Mouse (Mus musculus): ENCODE results near the gene Gak.
A peak's percentile ranks its signal among the peaks of the same experiment; 100 is the strongest.

Gak gene

DNA sequence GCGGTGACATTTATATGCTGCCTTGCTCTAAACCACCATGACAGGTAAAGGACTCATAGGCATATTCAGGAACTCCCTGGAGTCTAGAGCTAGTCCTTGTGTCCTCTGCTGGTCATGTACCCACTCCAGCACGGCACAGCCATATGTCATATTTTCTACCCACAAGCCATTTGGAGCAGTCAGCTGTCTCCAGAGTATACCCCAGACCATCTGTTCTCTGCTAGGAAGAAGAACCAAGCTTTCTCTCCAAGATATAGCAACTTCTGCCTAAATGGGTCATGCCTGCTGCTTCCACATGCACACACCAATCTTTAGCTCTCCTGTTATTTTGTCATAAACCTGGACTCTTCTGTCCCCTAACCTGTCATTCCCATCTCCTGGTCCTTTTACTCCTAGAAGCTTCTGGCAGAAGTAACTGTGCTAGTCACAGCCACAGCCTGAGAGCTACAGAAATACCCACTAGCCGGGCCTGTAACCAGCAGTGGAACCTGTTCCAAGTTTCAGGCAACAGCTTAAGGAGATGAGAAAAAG is 48.1 kb downstream of the Gak start:
- no peak for DNase-seq

DNA sequence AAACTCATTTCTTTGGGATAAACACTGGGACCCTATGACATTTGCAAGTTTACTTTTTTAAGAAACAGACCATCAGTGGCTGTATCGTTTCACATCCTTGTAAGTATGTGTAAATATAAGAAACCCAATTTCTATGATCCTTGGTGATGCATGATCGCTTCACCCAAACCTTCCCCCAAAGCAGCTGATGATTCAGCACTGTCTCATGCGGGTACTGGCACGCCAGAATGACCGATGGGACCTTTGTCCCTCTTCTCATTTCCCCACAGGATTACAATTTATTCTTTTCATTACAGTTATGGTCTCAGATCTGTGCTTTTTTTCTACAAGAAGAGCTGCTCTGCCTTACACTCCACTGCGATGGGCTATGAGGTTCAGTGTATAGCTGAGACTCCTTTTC is 56.5 kb downstream of the Gak start:
- DNase-seq, result no peak

DNA sequence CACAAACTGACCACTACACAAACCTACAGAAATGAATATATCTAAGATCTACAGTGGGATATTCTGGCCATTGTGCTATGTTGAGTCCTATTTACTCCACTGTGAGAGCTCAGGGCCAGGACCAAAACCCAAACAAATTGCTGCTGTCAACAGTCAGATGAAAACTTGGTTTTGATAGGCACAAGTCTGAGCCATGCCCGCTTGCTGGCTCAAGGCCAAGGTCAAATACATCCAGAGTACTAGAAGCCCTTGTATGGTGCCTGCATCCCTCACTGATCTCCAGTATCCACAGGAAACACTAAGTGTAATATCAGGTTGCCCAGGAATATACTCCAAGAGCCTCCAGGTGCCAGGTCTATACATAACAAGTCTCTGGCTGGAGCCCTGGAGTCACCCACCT is 58.6 kb downstream of the Gak start:
- DNase-seq, result no peak

DNA sequence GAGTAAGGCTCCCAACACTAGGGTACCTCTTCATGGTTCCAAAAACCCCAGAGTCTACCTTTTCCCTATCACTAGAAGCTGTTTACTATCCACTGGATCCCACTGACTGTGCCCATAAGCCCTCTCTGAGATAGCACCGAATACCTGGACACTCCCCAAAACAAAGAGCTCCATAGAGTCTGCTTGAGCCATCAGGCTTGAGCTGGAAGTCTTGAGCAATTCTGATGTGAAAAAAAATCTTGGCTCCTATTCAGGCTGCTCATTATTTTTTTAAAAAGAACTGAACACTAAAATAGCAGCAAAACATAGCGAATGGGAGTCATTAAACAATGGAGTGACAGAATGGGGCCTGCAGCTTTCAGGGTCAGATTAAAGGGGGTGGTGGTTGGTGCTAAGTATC is 62.5 kb downstream of the Gak start:
- no peak for DNase-seq

DNA sequence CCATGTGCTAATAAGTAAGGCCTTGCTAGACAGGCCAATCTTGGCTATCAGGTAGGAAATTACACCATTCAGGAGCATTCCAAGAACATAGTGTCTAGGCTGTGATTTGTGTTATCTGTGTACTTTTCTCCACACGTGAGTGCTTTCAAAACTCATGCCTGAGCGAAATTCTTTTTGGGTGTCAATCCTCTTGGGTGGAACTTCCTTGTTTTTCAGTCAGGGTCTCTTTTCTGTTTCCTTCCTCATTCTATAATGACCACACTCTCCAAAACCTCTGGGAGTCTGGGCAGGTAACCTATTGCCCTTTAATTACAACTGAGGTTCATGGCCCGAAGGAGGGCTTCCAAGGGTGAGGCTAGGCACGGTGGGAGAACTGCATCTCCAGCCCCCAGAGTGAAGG is 63.0 kb downstream of the Gak start:
- no peak for DNase-seq

DNA sequence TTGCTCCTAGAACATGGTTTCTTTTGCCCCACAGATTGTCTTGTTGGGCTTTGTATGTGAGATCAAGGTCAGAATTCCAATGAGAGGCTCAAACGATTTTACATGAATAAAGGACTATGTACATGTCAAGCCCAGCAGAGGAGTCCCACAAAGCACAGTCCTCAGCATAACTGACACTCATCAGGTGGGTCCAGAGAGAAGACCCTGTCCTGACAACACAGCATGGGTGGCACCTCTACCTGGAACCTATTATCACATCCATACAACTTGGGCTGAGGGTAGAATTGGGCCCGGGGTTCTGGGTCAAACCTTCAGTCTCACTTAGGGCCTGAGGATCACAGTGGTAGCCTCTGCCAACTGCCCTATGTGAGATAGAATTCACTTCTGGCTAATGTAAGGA is 64.2 kb downstream of the Gak start:
- DNase-seq, result no peak

DNA sequence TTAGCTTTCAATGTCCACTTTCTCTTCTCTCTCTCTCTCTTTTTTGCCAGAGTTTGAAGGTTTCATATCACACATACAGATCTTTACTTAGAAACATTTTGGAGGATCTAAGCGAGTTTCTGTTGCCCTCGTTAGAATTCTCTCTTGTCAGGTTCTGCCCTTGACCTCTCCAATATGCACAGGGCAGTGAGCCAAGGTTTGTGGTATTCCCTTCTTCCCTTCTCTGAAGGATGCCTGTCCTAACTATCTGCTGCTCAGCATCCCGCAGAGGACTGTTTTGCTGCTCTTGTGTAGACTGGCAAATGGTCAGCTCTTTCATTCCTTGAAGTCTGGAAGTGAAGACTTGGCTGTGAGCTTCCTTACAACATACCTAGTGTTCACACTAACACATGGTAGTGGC is 65.2 kb downstream of the Gak start:
- DNase-seq, result no peak

DNA sequence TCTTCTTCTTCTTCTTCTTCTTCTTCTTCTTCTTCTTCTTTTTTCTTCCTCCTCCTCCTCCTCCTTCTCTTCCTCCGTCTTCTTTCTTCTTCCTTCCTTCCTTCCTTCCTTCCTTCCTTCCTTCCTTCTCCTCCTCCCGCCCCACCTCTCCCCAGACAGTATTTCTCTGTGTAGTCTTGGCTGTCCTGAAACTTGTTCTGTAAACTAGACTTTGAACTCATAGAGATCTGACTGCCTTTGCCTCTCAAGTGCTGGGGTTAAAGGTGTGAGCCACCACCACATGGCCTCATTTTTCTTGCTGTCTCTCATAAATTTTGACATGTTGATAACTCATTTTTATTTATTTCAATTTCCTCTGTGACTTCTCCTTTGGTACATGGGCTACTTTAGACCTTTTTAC is 67.1 kb downstream of the Gak start:
- DNase-seq, result no peak

DNA sequence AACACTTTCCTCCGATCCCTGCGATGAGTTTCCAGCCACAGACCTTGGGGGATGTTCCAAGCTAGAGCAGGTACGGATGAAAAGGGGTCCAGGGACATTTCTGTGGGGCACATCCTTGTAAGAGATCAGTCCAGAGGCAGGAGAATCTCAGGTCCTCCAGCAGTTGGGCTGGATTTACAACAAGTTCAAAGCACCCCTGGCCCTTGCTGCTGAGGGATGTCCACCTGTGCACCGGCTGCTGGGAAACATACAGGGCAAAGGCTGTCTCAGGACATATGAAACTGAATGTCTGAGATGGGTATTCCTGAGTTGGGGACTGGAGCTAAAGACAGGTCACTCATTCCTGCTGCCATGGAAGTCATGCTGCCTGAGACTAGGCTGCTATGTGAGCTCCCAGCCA is 72.6 kb downstream of the Gak start:
- no peak for DNase-seq

DNA sequence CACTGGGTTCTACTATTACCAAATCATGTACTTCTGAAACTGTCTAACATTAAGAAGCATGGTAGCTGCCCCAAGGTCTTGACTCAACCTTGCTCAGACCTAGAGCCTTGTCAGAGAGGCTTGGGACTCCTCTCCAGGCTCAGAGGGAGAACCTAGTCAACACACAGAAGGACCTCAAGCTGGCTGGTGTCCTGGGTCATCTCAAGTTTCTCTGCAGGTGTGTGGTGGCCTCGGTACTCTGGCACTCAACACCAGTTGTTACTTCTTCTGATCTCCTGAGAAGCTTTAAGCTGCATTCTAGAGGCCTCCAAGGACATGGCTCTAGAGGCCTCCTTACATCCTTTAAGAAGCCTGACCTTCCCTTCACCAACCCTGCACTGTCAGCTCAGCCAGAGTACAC is 75.5 kb downstream of the Gak start:
- DNase-seq, result no peak

DNA sequence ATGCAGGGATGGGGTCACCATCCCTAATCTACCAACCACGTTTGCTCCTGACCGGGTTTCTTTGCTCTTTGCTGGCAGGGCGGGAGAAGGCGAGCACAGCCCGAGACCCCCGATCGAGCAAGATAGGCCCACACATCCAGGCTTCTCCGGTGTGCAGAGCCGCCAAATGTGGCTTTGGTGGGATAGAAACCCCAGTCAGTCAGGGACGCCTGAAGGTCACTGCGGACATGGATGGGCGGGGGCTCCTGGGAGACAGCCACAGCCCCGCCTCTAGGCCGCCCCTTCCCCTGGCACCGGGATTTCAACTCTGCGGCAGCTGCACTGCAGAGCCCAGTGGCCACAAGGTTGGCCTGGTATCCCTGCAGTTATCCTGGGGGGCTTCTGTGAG is 79.4 kb downstream of the Gak start:
- no peak for DNase-seq

DNA sequence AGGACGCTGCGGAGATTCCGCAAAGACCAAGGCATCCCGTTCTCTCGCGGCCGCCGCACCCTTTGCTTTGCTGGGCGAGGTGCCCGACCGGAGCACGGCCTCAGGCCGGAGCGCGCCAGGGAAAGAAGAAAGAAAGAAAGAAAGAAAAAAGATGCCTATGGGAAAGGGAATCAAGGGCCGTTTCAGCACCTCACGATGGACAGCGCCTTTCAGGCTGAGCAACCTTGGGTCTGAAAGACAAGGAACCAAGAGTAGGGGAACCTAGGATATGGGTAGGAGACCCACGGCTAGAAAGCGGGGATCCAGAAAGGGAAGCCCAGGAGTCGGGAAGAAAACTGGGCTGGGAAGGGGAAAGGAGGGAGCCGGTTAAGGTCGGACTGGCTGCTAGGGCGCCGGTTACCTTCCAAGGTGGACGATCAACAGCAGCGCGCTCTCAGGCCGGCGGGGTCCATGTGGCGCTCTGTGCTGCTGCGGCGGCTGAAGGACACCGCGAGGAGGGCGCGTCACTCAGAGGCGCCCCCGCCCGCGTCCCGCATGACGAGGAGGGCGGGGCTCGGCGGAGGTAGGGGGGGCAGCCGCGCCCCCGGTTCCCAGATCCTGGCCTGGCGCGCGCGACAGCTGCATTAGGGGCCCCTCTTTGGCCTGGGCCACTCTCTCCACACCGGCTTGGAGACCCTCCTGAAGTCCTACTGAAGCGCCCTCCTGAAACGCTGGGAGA is 79.9 kb downstream of the Gak start, which contains the start of gene Cplx1:
Gene Cplx1 (minus strand): TSS at position 536 of the 718 bp plus-strand sequence.
- DNase-seq, result peak; percentile 13 to 20

DNA sequence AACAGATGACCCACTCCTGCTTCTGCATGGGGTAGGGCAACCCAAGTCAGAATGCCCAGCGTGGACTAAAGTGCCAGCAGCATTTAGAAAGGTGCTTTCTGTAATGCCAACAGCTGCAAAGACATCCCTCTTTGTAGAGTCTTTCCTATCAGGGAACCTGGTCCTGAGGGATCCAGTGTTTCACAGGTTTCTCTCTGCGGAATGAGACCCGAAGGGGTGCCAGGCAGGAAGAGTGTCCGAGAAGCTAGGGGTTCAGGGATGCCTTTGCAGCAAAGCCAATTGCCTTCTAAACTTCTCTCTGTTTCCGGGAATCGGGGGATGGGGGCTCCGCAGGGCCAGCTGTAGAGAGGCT is 80.4 kb downstream of the Gak start:
- DNase-seq, result no peak

DNA sequence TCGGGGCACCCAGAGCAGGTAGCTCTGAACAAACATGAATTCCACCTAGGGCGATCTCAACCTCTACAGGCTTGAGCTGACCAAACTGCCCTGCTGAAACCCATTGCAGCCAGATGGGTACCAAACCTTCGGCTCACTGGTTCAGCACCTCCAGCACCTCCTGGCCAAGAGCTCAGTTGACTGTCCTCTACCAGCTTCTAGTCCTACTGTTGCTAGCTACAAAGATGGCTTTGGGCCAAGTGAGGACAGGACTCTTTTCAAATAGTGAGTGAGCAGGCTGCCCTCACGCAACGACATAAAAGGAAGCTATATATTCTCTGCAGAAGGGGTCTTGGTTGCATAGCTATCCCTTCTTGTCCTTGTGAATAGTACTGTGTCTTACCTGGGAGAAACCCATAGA is 81.9 kb downstream of the Gak start:
- DNase-seq, result no peak

DNA sequence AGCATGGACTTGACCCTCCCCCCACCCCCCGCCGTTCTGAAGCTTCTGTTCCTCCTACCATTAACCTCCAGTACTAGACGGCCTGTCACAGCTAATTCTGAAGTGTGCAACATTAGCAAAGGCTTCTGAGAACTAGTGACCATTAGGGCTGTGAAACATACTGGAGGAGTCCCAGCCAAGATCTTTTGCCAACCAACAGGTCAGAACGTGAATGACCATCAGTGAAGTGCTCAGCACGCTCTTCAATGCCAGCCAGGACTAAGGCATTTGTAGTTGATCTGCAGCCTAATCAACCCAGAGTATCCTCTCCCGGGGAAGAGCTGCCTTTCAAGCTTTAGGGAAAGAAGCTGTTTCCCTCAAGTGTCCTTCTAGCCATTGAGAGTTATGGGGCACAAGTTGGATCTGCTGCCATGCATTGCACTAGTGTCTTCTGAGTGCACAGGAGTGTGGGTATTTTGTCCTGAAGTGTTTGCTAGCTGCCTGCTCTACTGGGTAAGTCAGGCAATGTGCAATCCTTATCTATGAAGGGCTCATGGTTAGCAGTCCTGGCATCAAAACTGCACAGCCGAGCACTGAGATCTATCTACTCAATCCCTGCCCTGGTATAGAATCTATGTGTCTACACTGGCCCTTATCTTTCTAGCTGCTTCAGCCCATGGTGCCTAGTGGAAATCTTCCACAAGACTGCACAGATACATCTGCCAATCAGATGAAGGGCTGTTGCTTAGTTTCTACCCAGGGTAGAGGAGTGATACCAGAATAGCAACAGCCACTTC is 85.9 kb downstream of the Gak start:
- no peak for DNase-seq

DNA sequence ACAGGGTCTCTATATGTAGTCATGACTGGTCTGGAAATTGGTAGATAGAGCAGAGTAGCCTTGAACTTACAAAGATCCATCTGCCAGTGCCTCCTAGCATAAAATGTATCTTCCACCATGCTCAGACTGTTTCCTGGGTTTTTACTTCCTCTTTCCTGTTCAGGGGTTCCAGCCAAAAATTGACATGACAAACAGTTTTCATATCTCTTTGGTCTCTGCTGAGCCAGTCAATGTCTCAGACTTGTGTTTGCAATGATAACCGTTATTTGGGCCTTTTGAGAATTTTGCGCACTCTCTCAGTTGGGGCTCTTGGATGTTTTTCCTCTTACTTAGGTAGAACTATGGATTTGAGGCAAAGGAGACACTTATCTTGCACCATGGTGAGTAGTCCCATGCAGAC is 95.4 kb downstream of the Gak start:
- DNase-seq, result no peak

DNA sequence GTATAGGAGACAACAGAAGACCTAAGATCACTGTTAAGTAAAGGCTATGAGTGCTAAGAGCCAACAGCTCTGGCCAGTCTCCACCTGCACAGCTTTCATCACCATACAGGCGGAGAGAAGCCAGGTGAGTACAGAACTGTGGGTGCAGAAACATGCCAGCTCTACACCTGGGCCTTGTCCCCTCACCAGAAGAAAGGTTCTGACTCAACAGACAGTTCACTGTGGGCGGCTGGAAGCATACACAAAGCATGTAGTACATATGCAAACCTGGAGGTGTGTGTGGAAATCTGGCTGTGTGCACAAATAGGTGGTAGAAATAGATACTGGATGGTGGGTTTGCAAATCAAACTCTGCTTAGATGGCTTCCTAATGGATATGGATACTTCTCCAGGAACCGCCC is 107.0 kb downstream of the Gak start:
- no peak for DNase-seq

DNA sequence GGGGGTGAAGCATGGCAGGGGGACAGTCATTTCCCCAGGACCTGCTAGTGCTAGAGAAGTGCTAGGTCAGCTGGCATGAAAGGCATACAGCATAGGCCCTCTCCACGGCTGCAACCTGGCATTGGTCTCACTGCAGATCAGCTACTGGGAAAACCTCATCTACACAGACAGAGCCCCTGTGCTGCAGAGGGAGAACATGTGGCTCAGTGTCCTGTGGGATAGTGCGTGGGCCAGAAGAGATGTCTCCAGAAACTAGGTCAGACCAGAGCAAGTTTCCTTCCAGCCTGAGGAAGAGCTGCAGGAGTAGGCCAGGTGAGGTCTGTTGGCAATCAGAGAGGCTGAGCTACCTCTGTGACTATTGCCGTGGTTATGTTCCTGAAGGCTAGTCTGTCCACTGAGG is 107.7 kb downstream of the Gak start:
- no peak for DNase-seq

DNA sequence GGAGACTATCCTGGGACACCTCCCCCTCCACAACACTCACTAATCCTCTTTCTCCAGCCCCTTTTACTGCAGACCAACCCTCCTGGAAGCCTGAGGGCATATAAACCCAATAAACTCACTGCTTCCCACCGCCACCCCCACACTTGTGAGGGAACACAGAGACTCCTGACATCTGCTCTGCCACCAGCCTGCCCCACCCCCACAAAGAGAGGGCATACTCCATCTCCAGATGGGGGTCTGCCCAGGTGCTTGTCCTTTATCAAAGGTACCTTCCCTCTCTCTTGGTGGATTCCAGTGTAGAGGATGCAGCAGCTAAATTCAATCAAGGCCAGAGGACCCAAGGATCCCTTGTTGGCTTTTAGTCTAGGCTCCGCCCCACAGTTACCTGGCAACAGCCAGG is 108.5 kb downstream of the Gak start:
- no peak for DNase-seq

DNA sequence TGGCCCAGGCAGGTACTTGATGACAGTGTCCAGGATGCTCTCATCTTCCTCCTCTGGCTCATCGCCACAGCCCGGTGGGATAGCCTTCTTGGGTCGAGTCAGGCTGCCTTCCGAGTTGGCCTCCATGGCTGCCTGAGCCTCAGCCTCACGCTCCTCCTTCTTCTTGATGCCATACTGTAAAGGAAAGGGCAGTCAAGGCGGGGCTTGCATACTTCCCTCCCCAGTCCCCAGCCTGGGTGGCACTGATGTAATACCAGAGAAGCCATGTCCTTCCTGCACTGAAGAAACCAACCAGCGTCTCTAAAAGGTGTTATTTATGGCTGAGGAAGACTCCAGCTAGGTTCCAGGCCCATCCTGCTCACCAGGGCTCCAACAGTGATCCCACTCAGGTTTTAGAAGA is 109.4 kb downstream of the Gak start:
- DNase-seq, result no peak
